Mouse (Mus musculus) thymus, adult 2 months (tissue): Measurements from ENCODE around the gene Rnf6. TPM values are rescaled to one million over a fixed set of nuclear protein-coding genes. Genes with fewer than 3 reads are reported as not detected.

Experiments
- polyA plus RNA-seq: library from polyadenylated mRNA; depleted of rRNA; stranded (reverse); fragments of >200 nt; gene quantifications from 2 replicates; pipeline ENCODE4 v1.2.3, GENCODE M21; 2012; rRNA removed

Rnf6 gene
- polyA plus RNA-seq, 1 experiment, result 28.9 TPM

Other genes with a start within 250 kb of the Rnf6 start
- 0.07 and 0.20 TPM in 2 replicates for gene Cyp3a25, start 211.9 kb downstream of the Rnf6 start, polyA plus RNA-seq
- gene Cyp3a59, start 142.3 kb downstream of the Rnf6 start, polyA plus RNA-seq, result not detected in 2 replicates
- gene Gm5565, start 61.0 kb downstream of the Rnf6 start, polyA plus RNA-seq, result not detected in 2 replicates
- gene Gm6309, start 50.8 kb downstream of the Rnf6 start, polyA plus RNA-seq, result not detected in 2 replicates
- 0.65 and 1.1 TPM in 2 replicates for gene 1700001J03Rik, start 36.3 kb downstream of the Rnf6 start, polyA plus RNA-seq
- gene Cdk8, start 9.7 kb upstream of the Rnf6 start, polyA plus RNA-seq, result 46.9 and 47.1 TPM in 2 replicates
- gene Wasf3, start 163.4 kb upstream of the Rnf6 start, polyA plus RNA-seq, result 0.73 and 0.97 TPM in 2 replicates